Mouse (Mus musculus): ENCODE data around the gene Rsg1.

The Rsg1 gene

DNA sequence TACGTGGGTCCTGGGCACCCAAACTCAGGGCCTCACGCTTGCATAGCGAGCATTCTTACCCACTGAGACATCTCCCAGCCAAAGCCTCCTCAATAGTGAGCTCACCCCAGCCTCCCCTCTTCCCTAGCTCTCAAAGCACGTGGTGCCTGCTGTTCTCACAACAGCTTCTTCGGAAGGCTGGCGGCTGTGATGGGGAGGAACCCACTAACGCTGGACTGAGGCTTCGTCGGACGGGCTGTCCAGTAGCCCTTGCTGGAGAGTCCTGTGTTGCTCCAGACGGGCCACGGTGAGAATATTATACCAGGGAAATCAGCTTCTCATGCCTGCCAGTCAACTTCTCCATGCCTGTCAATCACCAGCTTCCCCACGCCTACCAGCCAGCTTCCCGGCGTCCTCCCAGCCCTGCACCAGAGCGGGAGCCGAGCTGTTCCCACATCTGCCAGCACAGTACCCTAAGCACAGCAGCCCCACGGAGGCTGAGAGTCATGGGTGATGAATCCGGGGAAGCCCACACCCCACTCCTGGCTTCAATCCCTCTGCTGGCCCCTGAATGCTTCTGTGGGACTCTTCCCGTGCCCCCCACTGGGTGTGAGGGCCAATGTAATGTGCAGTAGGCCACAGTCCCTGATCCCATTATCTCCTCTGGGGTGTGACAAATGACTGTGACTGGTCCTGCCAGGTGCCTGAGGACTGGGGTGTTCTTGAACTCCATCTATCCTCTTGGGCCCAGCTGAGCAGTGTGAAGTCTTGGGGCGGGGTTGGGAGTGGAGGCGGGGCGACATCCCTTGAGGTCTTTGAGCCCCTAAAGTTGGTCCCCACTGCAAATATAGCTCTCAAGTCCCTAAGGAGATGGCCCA is 61.0 kb downstream of the Rsg1 start:
- DNase-seq (ENCODE audit: low spot score in 2 of 2), result no peak

Data from frontal cortex, postnatal 36 days (tissue).